Mouse (Mus musculus) small intestine, adult 2 months (tissue): ENCODE measurements around the gene Sept8.

Experiments
- CTCF ChIP-seq: fragments of 200-500 bp; IDR thresholded peaks from 2 replicates; pipeline ENCODE4 v1.5.1; 2012; ENCODE audit warnings: low read depth, mild to moderate bottlenecking, control low read depth, inconsistent platforms, low read length, moderate library complexity, mixed read lengths; ENCODE audit not compliant: insufficient replicate concordance, insufficient read length; ENCODE audit errors: extremely low read depth
- POLR2A ChIP-seq: fragments of 200-500 bp; IDR thresholded peaks from 2 replicates; pipeline ENCODE4 v1.6.1; 2012; ENCODE audit warnings: low read depth, mild to moderate bottlenecking, control low read depth, inconsistent platforms, low read length, moderate library complexity

DNA sequence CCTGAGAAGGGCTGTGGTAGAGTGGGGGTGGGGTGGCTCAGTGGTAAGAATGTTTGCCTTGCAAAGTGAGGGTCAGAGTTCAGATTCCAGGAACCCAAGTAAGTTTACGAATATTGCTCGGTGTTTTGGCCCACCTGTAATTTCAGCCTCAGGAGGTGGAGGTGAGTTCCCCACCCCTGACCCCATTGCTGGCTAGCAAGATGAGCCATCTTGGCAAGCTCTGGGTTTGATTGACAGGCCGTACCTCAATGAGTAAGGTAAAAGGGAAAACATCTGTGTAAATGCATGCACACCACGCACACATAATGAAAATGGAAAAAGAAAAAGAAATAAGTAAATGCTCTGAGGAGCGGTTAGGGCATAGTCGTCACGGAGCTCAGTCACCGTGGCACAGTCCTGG, 14.7 kb upstream of the Sept8 start:
- TF ChIP-seq CTCF (no peak), POLR2A (no peak)
